Mouse (Mus musculus): ENCODE results near the gene Pim2.

GRCm38 (mm10) chrX:7883841-7884567 lies 5.9 kb downstream of the Pim2 start, which contains the start of gene Slc35a2:
- TF ChIP-seq CTCF (IDR thresholded peaks at IDR 0.05; ENCODE audit: control insufficient read depth, insufficient read depth, insufficient read length) (no peak), MYOD1 (IDR thresholded peaks at IDR 0.05; ENCODE audit: control insufficient read depth, insufficient read length, low read depth) (no peak), USF1 (IDR thresholded peaks at IDR 0.05; ENCODE audit: low read depth) (no peak)

Data from C2C12 (cell line).